Mouse (Mus musculus) neural tube, embryonic 13.5 days (tissue): ENCODE measurements around the gene Brpf3. TPM values are rescaled to one million over a fixed set of nuclear protein-coding genes. Genes with fewer than 3 reads are reported as not detected.

Source experiments
- ATAC-seq: fragments of 200-750 bp; cut with Nextera tagmentation; 2 replicates; pipeline ENCODE4 v1.8.0; 2017; ENCODE audit warnings: low read depth, mild to moderate bottlenecking, moderate TSS enrichment, moderate library complexity
- H3K27ac ChIP-seq: fragments of 300-500 bp; sonication (generic); replicated peaks from 2 replicates; pipeline ENCODE4 v1.5.1; 2015; ENCODE audit warnings: moderate library complexity, mild to moderate bottlenecking, inconsistent platforms
- H3K27me3 ChIP-seq: fragments of 300-500 bp; sonication (generic); 2 replicates; pipeline ENCODE4 v1.6.1; 2015; ENCODE audit warnings: mild to moderate bottlenecking, inconsistent platforms
- H3K36me3 ChIP-seq: fragments of 300-500 bp; sonication (generic); 2 replicates; pipeline ENCODE4 v1.6.1; 2015; ENCODE audit warnings: mild to moderate bottlenecking, inconsistent platforms
- H3K4me1 ChIP-seq: fragments of 300-500 bp; sonication (generic); replicated peaks from 2 replicates; pipeline ENCODE4 v1.6.1; 2015; ENCODE audit warnings: inconsistent platforms
- H3K4me2 ChIP-seq: fragments of 300-500 bp; sonication (generic); 2 replicates; pipeline ENCODE4 v1.6.1; 2015; ENCODE audit warnings: inconsistent platforms, mild to moderate bottlenecking, moderate library complexity
- H3K4me3 ChIP-seq: fragments of 300-500 bp; sonication (generic); 2 replicates; pipeline ENCODE4 v1.5.1; 2015; ENCODE audit warnings: mild to moderate bottlenecking, inconsistent platforms
- H3K9ac ChIP-seq: fragments of 300-500 bp; sonication (generic); 2 replicates; pipeline ENCODE4 v1.6.1; 2015; ENCODE audit warnings: moderate library complexity, mild to moderate bottlenecking, inconsistent platforms
- H3K9me3 ChIP-seq: fragments of 300-500 bp; sonication (generic); 2 replicates; pipeline ENCODE4 v1.6.1; 2016; ENCODE audit warnings: inconsistent platforms
- WGBS: fragments of 180-500 bp; shearing (Covaris S2); methylation state at CpG from one replicate; pipeline ENCODE4 v1.1.7; 2015; 5-methylcytosine and 5-hydroxymethylcytosine counted together
- polyA plus RNA-seq: library from polyadenylated mRNA; unstranded; fragments of >200 nt; fragmentation: Nextera tagmentation; extraction: Ambion mirVana; gene quantifications from 2 replicates; pipeline ENCODE4 v1.2.1, GENCODE M21; 2015

The Brpf3 gene
- polyA plus RNA-seq, 1 experiment from 2014 or later: 7.1 TPM

DNA sequence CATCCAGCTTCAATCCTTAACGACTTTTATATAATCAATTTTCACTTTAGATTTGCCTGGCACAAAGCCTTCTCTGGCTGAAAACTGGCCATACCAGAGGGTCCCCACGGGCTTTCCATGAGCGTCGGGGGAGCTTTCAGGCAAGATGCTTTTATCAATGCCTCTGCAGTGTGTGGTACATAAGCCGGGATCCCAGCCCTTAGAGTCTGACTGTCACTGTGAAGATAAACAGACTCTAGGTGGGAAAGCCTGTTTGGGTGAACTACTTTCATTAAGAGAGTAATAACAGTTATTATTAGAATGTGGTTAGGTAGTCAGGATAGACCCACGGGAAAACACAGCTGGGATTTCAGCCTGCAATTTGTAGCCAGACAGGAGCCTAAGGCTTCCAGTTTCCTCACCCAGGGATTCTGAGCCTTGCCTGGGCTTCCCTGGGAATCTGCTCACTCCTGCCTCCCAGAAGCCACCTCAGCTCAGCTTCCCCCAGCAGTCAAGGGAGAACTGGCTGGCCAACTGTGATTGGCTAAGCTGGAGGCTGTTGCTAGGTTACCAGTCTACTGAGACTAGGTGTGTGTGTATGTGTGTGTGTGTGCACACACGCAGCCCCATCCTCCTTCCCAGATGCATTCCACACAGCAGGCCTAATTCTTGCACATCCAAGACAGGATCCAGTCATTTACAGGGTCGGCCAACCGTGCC is 68.7 kb downstream of the Brpf3 start:
- no peaks in the 10 kb centered on the region for H3K27me3 ChIP-seq
- no peak overlapping the region for H3K4me2 ChIP-seq
- peak overlapping the region; percentile 91 for H3K27ac ChIP-seq
- H3K36me3 ChIP-seq: no peaks in the 10 kb centered on the region
- H3K4me1 ChIP-seq: peaks cover 20% of the 10 kb centered on the region
- WGBS: 47% methylated on average over 9 of the region's 9 CpGs
- no peak overlapping the region for H3K9ac ChIP-seq
- no peak overlapping the region for H3K4me3 ChIP-seq
- H3K9me3 ChIP-seq: no peaks in the 10 kb centered on the region
- ATAC-seq: peak; percentile 95

- 0 out of 2 replicates have a peak, but pooled peaks have one; percentile 6 for ATAC-seq
- H3K27me3 ChIP-seq: no peaks in the 10 kb centered on the region
- peaks cover 24% of the 10 kb centered on the region for H3K4me1 ChIP-seq
- H3K4me2 ChIP-seq: no peak overlapping the region
- WGBS: 66% methylated on average over 5 of the region's 5 CpGs
- no peaks in the 10 kb centered on the region for H3K36me3 ChIP-seq
- H3K9ac ChIP-seq: no peak overlapping the region
- H3K4me3 ChIP-seq: no peak overlapping the region
- H3K27ac ChIP-seq: peak overlapping the region; percentile 91
- H3K9me3 ChIP-seq: no peaks in the 10 kb centered on the region
These were observed 69.5 kb downstream of the Brpf3 start for GRCm38 (mm10) chr17:28870435-28870834.

DNA sequence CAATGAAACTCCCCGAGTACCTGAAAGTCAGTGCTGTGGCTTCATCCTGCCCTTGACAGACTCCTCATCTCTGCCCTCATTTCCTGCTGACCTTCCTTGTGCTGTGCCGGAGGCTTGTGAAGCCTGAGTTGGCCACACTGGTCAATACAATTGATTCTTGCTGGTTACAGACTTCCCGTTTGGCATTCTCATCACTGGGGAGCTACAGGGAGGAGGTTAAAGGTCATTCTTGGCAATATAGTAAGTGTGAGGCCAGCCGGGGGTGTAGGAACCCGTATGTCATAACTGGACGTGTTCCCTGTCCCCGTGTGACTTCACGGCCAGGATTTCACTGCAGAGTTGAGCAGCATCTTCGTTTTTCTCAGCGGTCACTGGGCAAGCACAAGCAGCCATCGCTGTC is 70.9 kb downstream of the Brpf3 start:
- Histone ChIP-seq H3K4me2 (no peak overlapping the region), H3K27me3 (no peaks in the 10 kb centered on the region), H3K27ac (no peak overlapping the region), H3K4me3 (no peak overlapping the region), H3K36me3 (no peaks in the 10 kb centered on the region), H3K4me1 (peaks cover 28% of the 10 kb centered on the region), H3K9me3 (no peaks in the 10 kb centered on the region), H3K9ac (no peak overlapping the region)
- no peak for ATAC-seq
- 74% methylated on average over 11 of the region's 11 CpGs for WGBS

- no peak overlapping the region for H3K4me2 ChIP-seq
- H3K9ac ChIP-seq: no peak overlapping the region
- no peaks in the 10 kb centered on the region for H3K27me3 ChIP-seq
- H3K27ac ChIP-seq: no peak overlapping the region
- 82% methylated on average over 7 of the region's 7 CpGs for WGBS
- H3K9me3 ChIP-seq: no peaks in the 10 kb centered on the region
- peaks cover 30% of the 10 kb centered on the region for H3K4me1 ChIP-seq
- no peak overlapping the region for H3K4me3 ChIP-seq
- no peak for ATAC-seq
- no peaks in the 10 kb centered on the region for H3K36me3 ChIP-seq
These were observed 71.4 kb downstream of the Brpf3 start for GRCm38 (mm10) chr17:28872322-28872721.

DNA sequence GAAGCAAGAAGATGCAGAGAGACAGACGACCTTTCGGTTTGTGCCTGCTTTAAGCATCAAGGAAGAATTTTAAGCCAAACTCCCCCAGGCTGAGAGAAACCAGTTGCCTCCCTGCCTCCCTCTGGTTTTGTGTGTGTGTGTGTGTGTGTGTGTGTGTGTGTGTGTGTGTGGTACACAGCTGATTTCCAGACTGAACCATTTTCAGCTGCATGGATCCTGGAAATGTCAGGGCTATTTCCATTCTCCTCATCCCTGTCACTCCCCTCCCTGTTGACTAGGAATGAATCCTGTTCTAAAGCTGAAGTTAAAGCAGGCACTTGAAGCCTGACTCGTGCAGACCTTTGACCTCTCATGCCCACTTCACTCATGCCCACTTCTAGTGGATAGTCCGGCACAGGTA is 73.3 kb downstream of the Brpf3 start:
- Histone ChIP-seq H3K27me3 (no peaks in the 10 kb centered on the region), H3K4me3 (no peak overlapping the region), H3K4me2 (no peak overlapping the region), H3K9me3 (no peaks in the 10 kb centered on the region), H3K4me1 (peaks cover 25% of the 10 kb centered on the region), H3K36me3 (no peaks in the 10 kb centered on the region), H3K27ac (no peak overlapping the region), H3K9ac (no peak overlapping the region)
- WGBS: 81% methylated on average over 4 of the region's 4 CpGs
- no peak for ATAC-seq

GRCm38 (mm10) chr17:28874825-28875224 is 73.9 kb downstream of the Brpf3 start:
- H3K9me3 ChIP-seq: no peaks in the 10 kb centered on the region
- ATAC-seq: no peak
- H3K4me3 ChIP-seq: no peak overlapping the region

GRCm38 (mm10) chr17:28875316-28875715 is 74.4 kb downstream of the Brpf3 start:
- 53% methylated on average over 8 of the region's 8 CpGs for WGBS
- peaks cover 18% of the 10 kb centered on the region for H3K4me1 ChIP-seq
- no peak overlapping the region for H3K27ac ChIP-seq
- no peak overlapping the region for H3K4me3 ChIP-seq
- H3K27me3 ChIP-seq: peaks cover 3% of the 10 kb centered on the region
- no peak overlapping the region for H3K4me2 ChIP-seq
- no peak overlapping the region for H3K9ac ChIP-seq
- no peak for ATAC-seq
- H3K36me3 ChIP-seq: no peaks in the 10 kb centered on the region
- H3K9me3 ChIP-seq: no peaks in the 10 kb centered on the region

More at GRCm38 (mm10) chr17:28874825-28875224, 73.9 kb downstream of the Brpf3 start:
- no peaks in the 10 kb centered on the region for H3K36me3 ChIP-seq
- WGBS: 81% methylated on average over 7 of the region's 7 CpGs
- peaks cover 19% of the 10 kb centered on the region for H3K4me1 ChIP-seq
- no peaks in the 10 kb centered on the region for H3K27me3 ChIP-seq
- H3K9ac ChIP-seq: no peak overlapping the region
- no peak overlapping the region for H3K4me2 ChIP-seq
- H3K27ac ChIP-seq: no peak overlapping the region

DNA sequence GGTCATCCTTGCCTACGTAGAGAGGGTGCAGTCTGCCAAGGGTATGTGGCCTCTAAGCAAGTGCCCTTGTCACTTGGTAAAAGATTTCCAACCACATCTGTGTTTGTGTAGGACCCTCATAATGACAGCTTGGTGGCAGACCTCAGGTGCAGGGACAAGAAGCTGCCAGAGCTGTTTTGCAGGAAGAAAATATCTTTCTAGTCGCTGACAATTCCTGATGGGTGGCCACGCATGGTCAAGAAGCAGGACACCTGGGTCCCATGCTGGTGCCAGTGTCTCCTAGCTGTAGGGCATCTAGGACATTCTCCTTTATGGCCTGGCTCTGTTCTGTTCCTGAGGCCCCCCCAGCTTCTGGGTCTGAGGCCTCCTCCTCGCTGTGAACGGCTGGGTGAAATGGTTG is 75.4 kb downstream of the Brpf3 start:
- H3K27me3 ChIP-seq: peaks cover 8% of the 10 kb centered on the region
- H3K27ac ChIP-seq: no peak overlapping the region
- no peak for ATAC-seq
- H3K4me1 ChIP-seq: peaks cover 14% of the 10 kb centered on the region
- H3K9ac ChIP-seq: no peak overlapping the region
- no peak overlapping the region for H3K4me3 ChIP-seq
- 60% methylated on average over 5 of the region's 5 CpGs for WGBS
- H3K9me3 ChIP-seq: no peaks in the 10 kb centered on the region
- no peak overlapping the region for H3K4me2 ChIP-seq
- no peaks in the 10 kb centered on the region for H3K36me3 ChIP-seq

- Histone ChIP-seq H3K9me3 (no peaks in the 10 kb centered on the region), H3K27ac (no peak overlapping the region), H3K4me1 (peaks cover 14% of the 10 kb centered on the region), H3K9ac (no peak overlapping the region), H3K27me3 (peaks cover 8% of the 10 kb centered on the region), H3K4me3 (no peak overlapping the region), H3K4me2 (no peak overlapping the region), H3K36me3 (no peaks in the 10 kb centered on the region)
- WGBS: 15% methylated on average over 19 of the region's 19 CpGs
- no peak for ATAC-seq
These were observed 75.9 kb downstream of the Brpf3 start for GRCm38 (mm10) chr17:28876821-28877220.

- no peaks in the 10 kb centered on the region for H3K36me3 ChIP-seq
- H3K4me1 ChIP-seq: peaks cover 14% of the 10 kb centered on the region
- ATAC-seq: peak; percentile 28; the same call in 1 of the 2 replicates
- no peak overlapping the region for H3K4me3 ChIP-seq
- H3K27me3 ChIP-seq: peaks cover 8% of the 10 kb centered on the region
- peak overlapping the region; percentile 35 for H3K4me2 ChIP-seq
- WGBS: 5% methylated on average over 18 of the region's 18 CpGs
- H3K9me3 ChIP-seq: no peaks in the 10 kb centered on the region
- no peak overlapping the region for H3K27ac ChIP-seq
- H3K9ac ChIP-seq: peak overlapping the region; percentile 35; the same call in 1 of the 2 replicates
These were observed 79.1 kb downstream of the Brpf3 start for GRCm38 (mm10) chr17:28879931-28880391.

- Histone ChIP-seq H3K27me3 (peaks cover 8% of the 10 kb centered on the region), H3K27ac (no peak overlapping the region), H3K4me1 (peaks cover 4% of the 10 kb centered on the region), H3K4me2 (peak overlapping the region; percentile 34), H3K4me3 (no peak overlapping the region), H3K9me3 (no peaks in the 10 kb centered on the region), H3K36me3 (no peaks in the 10 kb centered on the region), H3K9ac (no peak overlapping the region)
- WGBS: 5% methylated on average over 12 of the region's 12 CpGs
- ATAC-seq: 0 out of 2 replicates have a peak, but pooled peaks have one; percentile 52
These were observed 81.4 kb downstream of the Brpf3 start for GRCm38 (mm10) chr17:28882316-28882715.

- peaks cover 8% of the 10 kb centered on the region for H3K27me3 ChIP-seq
- H3K27ac ChIP-seq: no peak overlapping the region
- no peak for ATAC-seq
- H3K9ac ChIP-seq: no peak overlapping the region
- H3K9me3 ChIP-seq: no peaks in the 10 kb centered on the region
- peak overlapping the region; percentile 34 for H3K4me2 ChIP-seq
- WGBS: 62% methylated on average over 8 of the region's 8 CpGs
- H3K4me1 ChIP-seq: peaks cover 4% of the 10 kb centered on the region
- H3K4me3 ChIP-seq: no peak overlapping the region
- H3K36me3 ChIP-seq: no peaks in the 10 kb centered on the region
These were observed 81.9 kb downstream of the Brpf3 start for GRCm38 (mm10) chr17:28882810-28883209.
